ENCODE assay signal across 18 mouse cellular contexts in genomic region chr14:99983510-99983909, GRCm38 (mm10).
DNase-seq lines count a peak whose midpoint lies in the region; ATAC-seq and TF ChIP-seq lines count a peak whose summit lies in the region.
"Had no signal": no experiment of that assay in that cellular context is flagged by ENCODE, and none has a peak within 500 bp of the region (broad histone marks: within the 10 kb centered on the region; RNA-seq: fewer than 3 reads in every experiment).

No protein-coding gene starts in this region.

- no peak for TF ChIP-seq POLR2A in limb, embryonic 14.5 days (IDR thresholded peaks at IDR 0.05; ENCODE audit: borderline replicate concordance, extremely low read depth, insufficient read depth, insufficient read length)

- no peak overlapping the region for H3K27ac ChIP-seq in forebrain, embryonic 13.5 days
- H3K27ac ChIP-seq in forebrain, embryonic 10.5 days, result no peak overlapping the region
- no peak overlapping the region for H3K27ac ChIP-seq in limb, embryonic 14.5 days (replicated peaks; ENCODE audit: low read depth, low read length)
- no peak overlapping the region for H3K27ac ChIP-seq in limb, embryonic 10.5 days
- H3K27ac ChIP-seq in forebrain, embryonic 15.5 days (replicated peaks), result no peak overlapping the region
- H3K27ac ChIP-seq in intestine, embryonic 16.5 days (ENCODE audit: low read length), result no peak overlapping the region
- H3K27ac ChIP-seq: embryonic facial prominence, embryonic 12.5 days; heart, embryonic 13.5 days; hindbrain, embryonic 15.5 days; limb, embryonic 13.5 days; lung, embryonic 15.5 days; midbrain, embryonic 15.5 days; neural tube, embryonic 15.5 days had no signal

- no peaks in the 10 kb centered on the region for H3K9me3 ChIP-seq in forebrain, embryonic 13.5 days (replicated peaks)
- no peaks in the 10 kb centered on the region for H3K9me3 ChIP-seq in forebrain, embryonic 10.5 days
- no peaks in the 10 kb centered on the region for H3K9me3 ChIP-seq in limb, embryonic 14.5 days (ENCODE audit: control insufficient read depth, low read length)
- no peaks in the 10 kb centered on the region for H3K9me3 ChIP-seq in limb, embryonic 10.5 days (replicated peaks)
- no peaks in the 10 kb centered on the region for H3K9me3 ChIP-seq in forebrain, embryonic 15.5 days
- H3K9me3 ChIP-seq in intestine, embryonic 16.5 days (ENCODE audit: control insufficient read depth, low read length), result no peaks in the 10 kb centered on the region
- H3K9me3 ChIP-seq: embryonic facial prominence, embryonic 12.5 days; hindbrain, embryonic 15.5 days; limb, embryonic 13.5 days; lung, embryonic 15.5 days; midbrain, embryonic 15.5 days; neural tube, embryonic 15.5 days had no signal

- H3K4me3 ChIP-seq in forebrain, embryonic 13.5 days, result no peak overlapping the region
- H3K4me3 ChIP-seq in forebrain, embryonic 10.5 days, result no peak overlapping the region
- no peak overlapping the region for H3K4me3 ChIP-seq in limb, embryonic 14.5 days (replicated peaks; ENCODE audit: low read length)
- no peak overlapping the region for H3K4me3 ChIP-seq in limb, embryonic 10.5 days
- H3K4me3 ChIP-seq in forebrain, embryonic 15.5 days, result no peak overlapping the region
- H3K4me3 ChIP-seq in intestine, embryonic 16.5 days (ENCODE audit: low read length), result no peak overlapping the region
- H3K4me3 ChIP-seq: embryonic facial prominence, embryonic 12.5 days; heart, embryonic 13.5 days; hindbrain, embryonic 15.5 days; limb, embryonic 13.5 days; lung, embryonic 15.5 days; midbrain, embryonic 15.5 days; neural tube, embryonic 15.5 days had no signal

- peak; percentile 75 for ATAC-seq in forebrain, embryonic 13.5 days
- ATAC-seq in limb, embryonic 14.5 days (ENCODE audit: low FRiP score, low read depth), result no peak; the same call in 1 of the 2 replicates
- peak; percentile 60; the same call in 1 of the 2 replicates for ATAC-seq in forebrain, embryonic 15.5 days (replicated peaks)
- ATAC-seq in intestine, embryonic 16.5 days, result no peak
- ATAC-seq: midbrain, embryonic 15.5 days had no signal

- H3K4me2 ChIP-seq in forebrain, embryonic 13.5 days, result no peak overlapping the region
- H3K4me2 ChIP-seq in limb, embryonic 14.5 days (replicated peaks; ENCODE audit: low read depth, low read length, severe bottlenecking), result no peak overlapping the region
- H3K4me2 ChIP-seq in forebrain, embryonic 15.5 days (replicated peaks), result no peak overlapping the region
- H3K4me2 ChIP-seq in intestine, embryonic 16.5 days (ENCODE audit: low read depth, low read length), result no peak overlapping the region
- H3K4me2 ChIP-seq: embryonic facial prominence, embryonic 12.5 days; heart, embryonic 13.5 days; hindbrain, embryonic 15.5 days; limb, embryonic 13.5 days; lung, embryonic 15.5 days; midbrain, embryonic 15.5 days; neural tube, embryonic 15.5 days had no signal

- 0 out of 2 replicates have a peak, but pooled peaks cover 6% of the 10 kb centered on the region for H3K36me3 ChIP-seq in forebrain, embryonic 13.5 days (ENCODE audit: poor library complexity, severe bottlenecking)
- peaks cover 5% of the 10 kb centered on the region; the same call in 1 of the 2 replicates for H3K36me3 ChIP-seq in forebrain, embryonic 10.5 days (replicated peaks)
- 0 out of 2 replicates have a peak, but pooled peaks cover 4% of the 10 kb centered on the region for H3K36me3 ChIP-seq in limb, embryonic 14.5 days (ENCODE audit: control insufficient read depth, insufficient read depth, low read length)
- peaks cover 14% of the 10 kb centered on the region for H3K36me3 ChIP-seq in limb, embryonic 10.5 days
- H3K36me3 ChIP-seq in forebrain, embryonic 15.5 days, result no peaks in the 10 kb centered on the region
- peaks cover 6% of the 10 kb centered on the region; the same call in 1 of the 2 replicates for H3K36me3 ChIP-seq in intestine, embryonic 16.5 days (ENCODE audit: control insufficient read depth, insufficient read depth, low read length)
- H3K36me3 ChIP-seq: midbrain, embryonic 15.5 days had no signal

- H3K4me1 ChIP-seq in forebrain, embryonic 13.5 days, result peaks cover 7% of the 10 kb centered on the region; the same call in 1 of the 2 replicates
- H3K4me1 ChIP-seq in forebrain, embryonic 10.5 days, result no peaks in the 10 kb centered on the region
- 0 out of 2 replicates have a peak, but pooled peaks cover 2% of the 10 kb centered on the region for H3K4me1 ChIP-seq in limb, embryonic 14.5 days (ENCODE audit: control insufficient read depth, insufficient read depth, low read length)
- H3K4me1 ChIP-seq in limb, embryonic 10.5 days, result no peaks in the 10 kb centered on the region; the same call in 1 of the 2 replicates
- H3K4me1 ChIP-seq in forebrain, embryonic 15.5 days, result peaks cover 10% of the 10 kb centered on the region
- H3K4me1 ChIP-seq in intestine, embryonic 16.5 days (ENCODE audit: control insufficient read depth, insufficient read depth, low read length), result no peaks in the 10 kb centered on the region
- H3K4me1 ChIP-seq: embryonic facial prominence, embryonic 12.5 days; heart, embryonic 13.5 days; hindbrain, embryonic 15.5 days; lung, embryonic 15.5 days; midbrain, embryonic 15.5 days; neural tube, embryonic 15.5 days had no signal

- 48% methylated on average over 7 of the region's 7 CpGs for WGBS in forebrain, embryonic 13.5 days
- WGBS in forebrain, embryonic 10.5 days, result 79% methylated on average over 7 of the region's 7 CpGs
- 36% methylated on average over 7 of the region's 7 CpGs for WGBS in limb, embryonic 14.5 days
- 69% methylated on average over 7 of the region's 7 CpGs for WGBS in limb, embryonic 10.5 days
- WGBS in forebrain, embryonic 15.5 days, result 38% methylated on average over 7 of the region's 7 CpGs
- 58% methylated on average over 7 of the region's 7 CpGs for WGBS in intestine, embryonic 16.5 days

- H3K27me3 ChIP-seq in forebrain, embryonic 13.5 days, result no peaks in the 10 kb centered on the region
- H3K27me3 ChIP-seq in forebrain, embryonic 10.5 days (ENCODE audit: poor library complexity, severe bottlenecking), result no peaks in the 10 kb centered on the region
- no peaks in the 10 kb centered on the region for H3K27me3 ChIP-seq in limb, embryonic 14.5 days (ENCODE audit: control insufficient read depth, insufficient read depth, low read length)
- no peaks in the 10 kb centered on the region for H3K27me3 ChIP-seq in limb, embryonic 10.5 days (ENCODE audit: low read depth, poor library complexity, severe bottlenecking)
- no peaks in the 10 kb centered on the region for H3K27me3 ChIP-seq in forebrain, embryonic 15.5 days
- no peaks in the 10 kb centered on the region for H3K27me3 ChIP-seq in intestine, embryonic 16.5 days (replicated peaks; ENCODE audit: control insufficient read depth, insufficient read depth, low read length)
- H3K27me3 ChIP-seq: embryonic facial prominence, embryonic 12.5 days; heart, embryonic 13.5 days; hindbrain, embryonic 15.5 days; limb, embryonic 13.5 days; lung, embryonic 15.5 days; midbrain, embryonic 15.5 days; neural tube, embryonic 15.5 days had no signal

- no peak overlapping the region for H3K9ac ChIP-seq in forebrain, embryonic 13.5 days
- no peak overlapping the region for H3K9ac ChIP-seq in limb, embryonic 14.5 days (ENCODE audit: low read depth, low read length, severe bottlenecking)
- no peak overlapping the region for H3K9ac ChIP-seq in forebrain, embryonic 15.5 days (replicated peaks)
- no peak overlapping the region for H3K9ac ChIP-seq in intestine, embryonic 16.5 days (ENCODE audit: low read depth, low read length)
- H3K9ac ChIP-seq: embryonic facial prominence, embryonic 12.5 days; heart, embryonic 13.5 days; hindbrain, embryonic 15.5 days; limb, embryonic 13.5 days; lung, embryonic 15.5 days; midbrain, embryonic 15.5 days; neural tube, embryonic 15.5 days had no signal

- no peak for DNase-seq in forebrain, embryonic 10.5 days (ENCODE audit: extremely low spot score, low spot score)
- peak; percentile 7 for DNase-seq in limb, embryonic 14.5 days (ENCODE audit: low spot score)
- no peak for DNase-seq in limb, embryonic 10.5 days (ENCODE audit: low spot score)
- DNase-seq in brain, adult 2 months (ENCODE audit: low read depth, low spot score), result peak; percentile 21
- DNase-seq in adrenal gland, adult (ENCODE audit: inconsistent age in 2 of 2, low spot score in 1 of 2), result no peak
- DNase-seq: cerebellum, adult 9-10 months; kidney, adult 8-10 months; thymus, postnatal 36 days had no signal

Comparison
In these comparisons a context has a peak if more than half of its experiments do, and no peak if none do; other contexts are left out.
1. DNase-seq: peak in limb, embryonic 14.5 days (single experiment) and brain, adult 2 months (single experiment); none in forebrain, embryonic 10.5 days (single experiment), limb, embryonic 10.5 days (single experiment) and adrenal gland, adult (0 of 2).
2. ATAC-seq: peak in forebrain, embryonic 13.5 days (single experiment) and forebrain, embryonic 15.5 days (single experiment); none in limb, embryonic 14.5 days (single experiment) and intestine, embryonic 16.5 days (single experiment).